Comparison of ENCODE assay signal across 17 mouse cellular contexts in genomic region chr8:70636838-70637237, GRCm38 (mm10). TPM values are rescaled to one million over a fixed set of nuclear protein-coding genes. Genes with fewer than 3 reads are reported as not detected.
DNase-seq lines count a peak whose midpoint lies in the region; ATAC-seq and TF ChIP-seq lines count a peak whose summit lies in the region.
"Had no signal": no experiment of that assay in that cellular context is flagged by ENCODE, and none has a peak within 500 bp of the region (broad histone marks: within the 10 kb centered on the region; RNA-seq: fewer than 3 reads in every experiment).

No protein-coding gene starts in this region.

- WGBS in kidney, embryonic 14.5 days: 46% methylated on average over 8 of the region's 8 CpGs
- WGBS in intestine, postnatal 0 days: 40% methylated on average over 8 of the region's 8 CpGs
- WGBS in stomach, embryonic 16.5 days: 50% methylated on average over 8 of the region's 8 CpGs

- ATAC-seq in kidney, embryonic 14.5 days (ENCODE audit: low FRiP score, low TSS enrichment): no peak
- peak; percentile 61 for ATAC-seq in intestine, postnatal 0 days
- ATAC-seq in stomach, embryonic 16.5 days (ENCODE audit: insufficient read depth, low FRiP score): 0 out of 2 replicates have a peak, but pooled peaks have one; percentile 14
- ATAC-seq: hindbrain, postnatal 0 days had no signal

- H3K27ac ChIP-seq in kidney, embryonic 14.5 days (ENCODE audit: low read depth, low read length): no peak overlapping the region
- H3K27ac ChIP-seq in intestine, postnatal 0 days (ENCODE audit: low read depth, low read length): peak overlapping the region; percentile 62; the same call in 1 of the 2 replicates
- no peak overlapping the region for H3K27ac ChIP-seq in stomach, embryonic 16.5 days (ENCODE audit: low read length)
- H3K27ac ChIP-seq: forebrain, embryonic 12.5 days; hindbrain, postnatal 0 days had no signal

- no peaks in the 10 kb centered on the region for H3K27me3 ChIP-seq in kidney, embryonic 14.5 days (ENCODE audit: control insufficient read depth, insufficient read depth, low read length)
- no peaks in the 10 kb centered on the region for H3K27me3 ChIP-seq in intestine, postnatal 0 days (replicated peaks; ENCODE audit: control insufficient read depth, insufficient read depth, low read length)
- H3K27me3 ChIP-seq in stomach, embryonic 16.5 days (ENCODE audit: control insufficient read depth, insufficient read depth, low read length): no peaks in the 10 kb centered on the region

- no peaks in the 10 kb centered on the region for H3K36me3 ChIP-seq in kidney, embryonic 14.5 days (ENCODE audit: control insufficient read depth, insufficient read depth, low read length)
- no peaks in the 10 kb centered on the region for H3K36me3 ChIP-seq in intestine, postnatal 0 days (ENCODE audit: control insufficient read depth, insufficient read depth)
- no peaks in the 10 kb centered on the region for H3K36me3 ChIP-seq in stomach, embryonic 16.5 days (ENCODE audit: control insufficient read depth, insufficient read depth, low read length)
- H3K36me3 ChIP-seq: forebrain, embryonic 12.5 days had no signal

- no peak overlapping the region for H3K9ac ChIP-seq in kidney, embryonic 14.5 days (ENCODE audit: low read depth, low read length)
- no peak overlapping the region for H3K9ac ChIP-seq in intestine, postnatal 0 days (ENCODE audit: low read depth, low read length)
- H3K9ac ChIP-seq in stomach, embryonic 16.5 days (ENCODE audit: low read length): no peak overlapping the region

- no peak overlapping the region for H3K4me2 ChIP-seq in kidney, embryonic 14.5 days (replicated peaks; ENCODE audit: low read depth, low read length)
- peak overlapping the region; percentile 38; the same call in 1 of the 2 replicates for H3K4me2 ChIP-seq in intestine, postnatal 0 days (replicated peaks; ENCODE audit: low read depth)
- no peak overlapping the region for H3K4me2 ChIP-seq in stomach, embryonic 16.5 days (ENCODE audit: low read depth, low read length)
- H3K4me2 ChIP-seq: forebrain, embryonic 12.5 days had no signal

- DNase-seq in kidney, adult 11 months: peak; percentile 68
- DNase-seq in liver: peak; percentile 62
- no peak for DNase-seq in gastrocnemius, adult 18-20 months (ENCODE audit: low spot score)
- no peak for DNase-seq in right cerebral cortex, postnatal 10 days (ENCODE audit: low spot score in 2 of 2)
- no peak for DNase-seq in embryo, embryonic 10.5 days (ENCODE audit: low spot score)
- DNase-seq: adrenal gland, postnatal 14 days; cerebellum, adult 11 months; heart, postnatal 14 days; lung, adult 18-20 months; thymus, postnatal 14 days had no signal

- H3K4me3 ChIP-seq in kidney, embryonic 14.5 days (ENCODE audit: low read length): no peak overlapping the region
- H3K4me3 ChIP-seq in intestine, postnatal 0 days (ENCODE audit: low read depth, low read length): no peak overlapping the region
- no peak overlapping the region for H3K4me3 ChIP-seq in stomach, embryonic 16.5 days (replicated peaks; ENCODE audit: low read length)
- H3K4me3 ChIP-seq: forebrain, embryonic 12.5 days had no signal

- no peak; the same call in 1 of the 2 replicates for TF ChIP-seq CTCF in intestine, postnatal 0 days (IDR thresholded peaks at IDR 0.05; ENCODE audit: low read depth)

- H3K9me3 ChIP-seq in kidney, embryonic 14.5 days (ENCODE audit: control insufficient read depth, low read length): no peaks in the 10 kb centered on the region
- no peaks in the 10 kb centered on the region for H3K9me3 ChIP-seq in intestine, postnatal 0 days (ENCODE audit: control insufficient read depth)
- no peaks in the 10 kb centered on the region for H3K9me3 ChIP-seq in stomach, embryonic 16.5 days (replicated peaks; ENCODE audit: control insufficient read depth, low read length)
- H3K9me3 ChIP-seq: forebrain, embryonic 12.5 days had no signal

- H3K4me1 ChIP-seq in kidney, embryonic 14.5 days (ENCODE audit: control insufficient read depth, insufficient read depth, low read length): 0 out of 2 replicates have a peak, but pooled peaks cover 8% of the 10 kb centered on the region
- H3K4me1 ChIP-seq in intestine, postnatal 0 days (replicated peaks; ENCODE audit: control insufficient read depth, insufficient read depth, low read length): 0 out of 2 replicates have a peak, but pooled peaks cover 2% of the 10 kb centered on the region
- H3K4me1 ChIP-seq in stomach, embryonic 16.5 days (ENCODE audit: control insufficient read depth, insufficient read depth, low read length): peaks cover 15% of the 10 kb centered on the region

RNA-seq across cellular contexts. Expression of gene Gdf15, which starts 4.6 kb away (rescaled TPM):
- polyA plus RNA-seq in kidney, embryonic 14.5 days (2014; fragmentation: Nextera tagmentation; extraction: Ambion mirVana): 0.31 and 0.41 TPM in 2 replicates
- 1.7 and 1.9 TPM in 2 replicates for polyA plus RNA-seq in intestine, postnatal 0 days (2015; fragmentation: Nextera tagmentation; extraction: Ambion mirVana)
- 0.57 and 0.60 TPM in 2 replicates for polyA plus RNA-seq in stomach, embryonic 16.5 days (2015; fragmentation: Nextera tagmentation; extraction: Ambion mirVana)
- under 1 TPM; 0.16 to 0.21 TPM for total RNA-seq in gastrocnemius, adult 18-20 months (2021)
- total RNA-seq: layer of hippocampus, postnatal 10 days; megakaryocyte-erythroid progenitor cell, adult 5-6 weeks had no signal
- polyA plus RNA-seq: forebrain, embryonic 12.5 days had no signal

RNA-seq across cellular contexts. Expression of gene Lrrc25, which starts 20.9 kb away (rescaled TPM):
- polyA plus RNA-seq in kidney, embryonic 14.5 days (2014; fragmentation: Nextera tagmentation; extraction: Ambion mirVana): 1.1 and 1.4 TPM in 2 replicates
- 2.1 and 2.2 TPM in 2 replicates for polyA plus RNA-seq in intestine, postnatal 0 days (2015; fragmentation: Nextera tagmentation; extraction: Ambion mirVana)
- 2.9 and 3.0 TPM in 2 replicates for polyA plus RNA-seq in stomach, embryonic 16.5 days (2015; fragmentation: Nextera tagmentation; extraction: Ambion mirVana)
- under 1 TPM; 0.23 to 0.64 TPM for total RNA-seq in gastrocnemius, adult 18-20 months (2021)

RNA-seq across cellular contexts. Expression of gene Pgpep1, which starts 23.4 kb away (rescaled TPM):
- polyA plus RNA-seq in kidney, embryonic 14.5 days (2014; fragmentation: Nextera tagmentation; extraction: Ambion mirVana): 62.2 and 62.6 TPM in 2 replicates
- polyA plus RNA-seq in intestine, postnatal 0 days (2015; fragmentation: Nextera tagmentation; extraction: Ambion mirVana): 79.0 and 92.1 TPM in 2 replicates
- polyA plus RNA-seq in stomach, embryonic 16.5 days (2015; fragmentation: Nextera tagmentation; extraction: Ambion mirVana): 47.4 and 57.5 TPM in 2 replicates
- 10 to 100 TPM; 11.9 to 13.7 TPM for total RNA-seq in gastrocnemius, adult 18-20 months (2021)

RNA-seq across cellular contexts. Expression of gene Ssbp4, which starts 28.2 kb away (rescaled TPM):
- 172 and 220 TPM in 2 replicates for polyA plus RNA-seq in kidney, embryonic 14.5 days (2014; fragmentation: Nextera tagmentation; extraction: Ambion mirVana)
- 63.2 and 65.3 TPM in 2 replicates for polyA plus RNA-seq in intestine, postnatal 0 days (2015; fragmentation: Nextera tagmentation; extraction: Ambion mirVana)
- 65.2 and 68.3 TPM in 2 replicates for polyA plus RNA-seq in stomach, embryonic 16.5 days (2015; fragmentation: Nextera tagmentation; extraction: Ambion mirVana)
- 10 to 100 TPM; 11.6 to 19.4 TPM for total RNA-seq in gastrocnemius, adult 18-20 months (2021)

RNA-seq across cellular contexts. Expression of gene Lsm4, which starts 36.2 kb away (rescaled TPM):
- polyA plus RNA-seq in kidney, embryonic 14.5 days (2014; fragmentation: Nextera tagmentation; extraction: Ambion mirVana): 353 and 447 TPM in 2 replicates
- polyA plus RNA-seq in intestine, postnatal 0 days (2015; fragmentation: Nextera tagmentation; extraction: Ambion mirVana): 181 and 182 TPM in 2 replicates
- polyA plus RNA-seq in stomach, embryonic 16.5 days (2015; fragmentation: Nextera tagmentation; extraction: Ambion mirVana): 154 and 173 TPM in 2 replicates
- 10 to 100 TPM; 65.4 to 70.3 TPM for total RNA-seq in gastrocnemius, adult 18-20 months (2021)

Comparison
In these comparisons a context has a peak if more than half of its experiments do, and no peak if none do; other contexts are left out.
1. DNase-seq: peak in kidney, adult 11 months (single experiment) and liver (single experiment); none in gastrocnemius, adult 18-20 months (single experiment), right cerebral cortex, postnatal 10 days (0 of 2) and embryo, embryonic 10.5 days (single experiment).